Mouse (Mus musculus) G1E (cell line): ENCODE data around the gene Tpp1.

Source experiments
- CTCF ChIP-seq: IDR thresholded peaks from 2 replicates; pipeline ENCODE4 v1.5.1; 2012; ENCODE audit warnings: low read depth, low read length, inconsistent platforms, mixed read lengths
- POLR2AphosphoS5 ChIP-seq: IDR thresholded peaks from 2 replicates; pipeline ENCODE4 v1.6.1; 2012; ENCODE audit warnings: low read depth, low read length, inconsistent platforms; ENCODE audit not compliant: insufficient replicate concordance
- TAL1 ChIP-seq: conservative IDR thresholded peaks from 2 replicates; pipeline ENCODE4 v1.6.1; 2012; ENCODE audit warnings: low read depth, low read length, inconsistent platforms, mixed read lengths

- TF ChIP-seq CTCF: no peak
- TF ChIP-seq TAL1: no peak
- no peak for TF ChIP-seq POLR2AphosphoS5
Observed at GRCm38 (mm10) chr7:105761813-105762484, 9.9 kb upstream of the Tpp1 start.
